Mouse (Mus musculus): Measurements from ENCODE around the gene Gan.

- TF ChIP-seq CTCF (IDR thresholded peaks at IDR 0.05; ENCODE audit: borderline replicate concordance, extremely low read depth, insufficient read depth, insufficient read length) (no peak), POLR2A (IDR thresholded peaks at IDR 0.05; ENCODE audit: borderline replicate concordance, extremely low read depth, insufficient read depth, insufficient read length, poor library complexity, severe bottlenecking) (no peak)
These were observed 25.9 kb downstream of the Gan start for GRCm38 (mm10) chr8:117183664-117184377.

Data from brain, embryonic 14.5 days (tissue).